ENCODE assay signal across 21 mouse cellular contexts in genomic region chr10:77366959-77367358, GRCm38 (mm10). TPM values are rescaled to one million over a fixed set of nuclear protein-coding genes. Genes with fewer than 3 reads are reported as not detected.
DNase-seq lines count a peak whose midpoint lies in the region; ATAC-seq and TF ChIP-seq lines count a peak whose summit lies in the region.
"Had no signal": no experiment of that assay in that cellular context is flagged by ENCODE, and none has a peak within 500 bp of the region (broad histone marks: within the 10 kb centered on the region; RNA-seq: fewer than 3 reads in every experiment).

No protein-coding gene starts in this region.

- H3K4me1 ChIP-seq in thymus, adult 2 months (replicated peaks; ENCODE audit: control insufficient read depth, insufficient read depth, low read length), result peaks cover 4% of the 10 kb centered on the region
- H3K4me1 ChIP-seq: hindbrain, embryonic 13.5 days; stomach, embryonic 15.5 days had no signal

- no peak for TF ChIP-seq CTCF in thymus, adult 2 months (IDR thresholded peaks at IDR 0.05; ENCODE audit: borderline replicate concordance, control insufficient read depth, extremely low read depth, insufficient read depth, low read length, poor library complexity)

- TF ChIP-seq POLR2A in thymus, adult 2 months (IDR thresholded peaks at IDR 0.05; ENCODE audit: control insufficient read depth, extremely low read depth, insufficient read depth, low read length, poor library complexity), result no peak

- ATAC-seq in common myeloid progenitor, adult 5-6 weeks (replicated peaks; ENCODE audit: low read depth, poor library complexity, severe bottlenecking), result peak; percentile 27; the same call in 1 of the 2 replicates
- ATAC-seq: activated CD4-positive, CD25-positive, alpha-beta regulatory T cell, adult 4 months; forebrain, embryonic 14.5 days; inflammation-experienced regulatory T-cells, adult 6 months had no signal

- no peaks in the 10 kb centered on the region for H3K27me3 ChIP-seq in thymus, adult 2 months (ENCODE audit: control insufficient read depth, insufficient read depth, low read length)
- H3K27me3 ChIP-seq: CH12.LX; hindbrain, embryonic 13.5 days; limb, embryonic 15.5 days; stomach, embryonic 15.5 days had no signal

- 13% methylated on average over 4 of the region's 4 CpGs for WGBS in thymus, adult 2 months

- no peak overlapping the region for H3K4me3 ChIP-seq in thymus, adult 2 months (ENCODE audit: control insufficient read depth, insufficient read depth, low read length)
- H3K4me3 ChIP-seq: hindbrain, embryonic 13.5 days; limb, embryonic 15.5 days; stomach, embryonic 15.5 days had no signal

- no peaks in the 10 kb centered on the region for H3K36me3 ChIP-seq in thymus, adult 2 months (ENCODE audit: control insufficient read depth, insufficient read depth, low read length)
- H3K36me3 ChIP-seq: G1E; hindbrain, embryonic 13.5 days; limb, embryonic 15.5 days; stomach, embryonic 15.5 days had no signal

- no peak overlapping the region for H3K27ac ChIP-seq in thymus, adult 2 months (ENCODE audit: control insufficient read depth, insufficient read depth, low read length)
- H3K27ac ChIP-seq: hindbrain, embryonic 13.5 days; limb, embryonic 15.5 days; liver, embryonic 14.5 days; stomach, embryonic 15.5 days had no signal

- peak; percentile 8 for DNase-seq in thymus, adult 2 months
- no peak for DNase-seq in thymus, postnatal 0 days (ENCODE audit: low spot score)
- peak; percentile 47 for DNase-seq in CD4-positive, CD25-positive, alpha-beta regulatory T cell, adult 2 months (ENCODE audit: low read depth, low spot score)
- DNase-seq in thymus, postnatal 36 days, result peak; percentile 13 to 17
- DNase-seq in spleen, postnatal 36 days (ENCODE audit: low spot score in 2 of 2), result no peak
- no peak for DNase-seq in c-Kit-positive CD71-positive TER-119-positive erythroid progenitor cells, embryonic 14.5 days (ENCODE audit: low spot score)
- DNase-seq: adrenal gland, adult 8-10 months; heart, postnatal 10 days; kidney, adult 18-20 months; layer of hippocampus, adult 9-11 months; lung, postnatal 4 days had no signal

RNA-seq across cellular contexts. Expression of gene Adarb1, which starts 51.1 kb away (rescaled TPM):
- polyA plus RNA-seq in thymus, adult 2 months (2012; rRNA removed), result 4.2 and 5.5 TPM in 2 replicates
- 1.3 and 1.8 TPM in 2 replicates for polyA plus RNA-seq in thymus, postnatal 0 days (2015; fragmentation: Nextera tagmentation; extraction: Ambion mirVana)
- total RNA-seq in common myeloid progenitor, adult 5-6 weeks (2017), result 0.15 and 2.7 TPM in 2 replicates
- polyA plus RNA-seq: G1E had no signal

Comparison
In these comparisons a context has a peak if more than half of its experiments do, and no peak if none do; other contexts are left out.
1. DNase-seq: peak in thymus, adult 2 months (single experiment), CD4-positive, CD25-positive, alpha-beta regulatory T cell, adult 2 months (single experiment) and thymus, postnatal 36 days (2 of 2); none in thymus, postnatal 0 days (single experiment), spleen, postnatal 36 days (0 of 2) and c-Kit-positive CD71-positive TER-119-positive erythroid progenitor cells, embryonic 14.5 days (single experiment).